9 mouse cellular contexts compared by ENCODE assay signal in genomic region chr3:57448445-57448844, GRCm38 (mm10). TPM values are rescaled to one million over a fixed set of nuclear protein-coding genes. Genes with fewer than 3 reads are reported as not detected.
A peak's percentile ranks its signal among the peaks of the same experiment; 100 is the strongest.
DNase-seq lines count a peak whose midpoint lies in the region; ATAC-seq and TF ChIP-seq lines count a peak whose summit lies in the region.
"Had no signal": no experiment of that assay in that cellular context is flagged by ENCODE, and none has a peak within 500 bp of the region (broad histone marks: within the 10 kb centered on the region; RNA-seq: fewer than 3 reads in every experiment).

No protein-coding gene starts in this region.

- peak; percentile 7 for DNase-seq in CD4-positive helper T cell, adult 2 months (ENCODE audit: low read depth, low spot score)
- DNase-seq in adrenal gland, adult 18-20 months (ENCODE audit: low spot score in 2 of 2) = peak; percentile 57 to 58
- peak; percentile 88 for DNase-seq in embryo, embryonic 10.5 days (ENCODE audit: low spot score)
- peak; percentile 24 for DNase-seq in gastrocnemius, postnatal 25 days
- peak; percentile 92 for DNase-seq in kidney, postnatal 0 days (ENCODE audit: low spot score)
- peak; percentile 12 for DNase-seq in liver, embryonic 13.5 days
- peak; percentile 45 for DNase-seq in ovary, postnatal 36 days (ENCODE audit: low spot score)

- no peaks in the 10 kb centered on the region for H3K36me3 ChIP-seq in kidney, postnatal 0 days (ENCODE audit: insufficient read depth, low read length)
- no peaks in the 10 kb centered on the region for H3K36me3 ChIP-seq in liver, embryonic 13.5 days
- H3K36me3 ChIP-seq: heart, embryonic 13.5 days had no signal

- no peaks in the 10 kb centered on the region for H3K4me1 ChIP-seq in kidney, postnatal 0 days (replicated peaks; ENCODE audit: insufficient read depth, low read length)
- no peaks in the 10 kb centered on the region for H3K4me1 ChIP-seq in liver, embryonic 13.5 days (replicated peaks)

- H3K4me3 ChIP-seq in kidney, postnatal 0 days (replicated peaks; ENCODE audit: low read depth, low read length) = no peak overlapping the region
- no peak overlapping the region for H3K4me3 ChIP-seq in liver, embryonic 13.5 days (replicated peaks)
- H3K4me3 ChIP-seq: heart, embryonic 13.5 days had no signal

- no peaks in the 10 kb centered on the region for H3K9me3 ChIP-seq in kidney, postnatal 0 days (replicated peaks; ENCODE audit: low read length)
- H3K9me3 ChIP-seq in liver, embryonic 13.5 days (replicated peaks) = no peaks in the 10 kb centered on the region
- H3K9me3 ChIP-seq: heart, embryonic 13.5 days had no signal

- ATAC-seq in kidney, postnatal 0 days (replicated peaks; ENCODE audit: low FRiP score, low read depth) = no peak
- no peak for ATAC-seq in liver, embryonic 13.5 days (ENCODE audit: low read depth)
- no peak; the same call in 1 of the 2 replicates for ATAC-seq in megakaryocyte, adult 5-6 weeks (ENCODE audit: poor library complexity, severe bottlenecking)

- peak; percentile 94 for TF ChIP-seq CTCF in kidney, postnatal 0 days (IDR thresholded peaks at IDR 0.05; ENCODE audit: low read depth)

- H3K27ac ChIP-seq in kidney, postnatal 0 days = no peak overlapping the region
- no peak overlapping the region for H3K27ac ChIP-seq in liver, embryonic 13.5 days
- H3K27ac ChIP-seq: heart, embryonic 13.5 days had no signal

- no peak overlapping the region for H3K4me2 ChIP-seq in kidney, postnatal 0 days (ENCODE audit: low read length)
- no peak overlapping the region for H3K4me2 ChIP-seq in liver, embryonic 13.5 days
- H3K4me2 ChIP-seq: heart, embryonic 13.5 days had no signal

- no peak overlapping the region for H3K9ac ChIP-seq in kidney, postnatal 0 days (ENCODE audit: low read depth, low read length)
- no peak overlapping the region for H3K9ac ChIP-seq in liver, embryonic 13.5 days
- H3K9ac ChIP-seq: heart, embryonic 13.5 days had no signal

- no peaks in the 10 kb centered on the region for H3K27me3 ChIP-seq in kidney, postnatal 0 days (ENCODE audit: insufficient read depth, low read length)
- H3K27me3 ChIP-seq in liver, embryonic 13.5 days = no peaks in the 10 kb centered on the region
- H3K27me3 ChIP-seq: heart, embryonic 13.5 days had no signal

- WGBS in kidney, postnatal 0 days = 30% methylated on average over 5 of the region's 5 CpGs
- 25% methylated on average over 5 of the region's 5 CpGs for WGBS in liver, embryonic 13.5 days (ENCODE audit: insufficient replicate concordance)

RNA-seq across cellular contexts. Expression of gene Tm4sf4, which starts 23.3 kb away (rescaled TPM):
- 1 to 10 TPM; 1.2 to 1.9 TPM for total RNA-seq in adrenal gland, adult 18-20 months (2021)
- total RNA-seq in gastrocnemius, postnatal 25 days (2021) = not detected
- 0.79 and 0.93 TPM in 2 replicates for polyA plus RNA-seq in kidney, postnatal 0 days (2015; fragmentation: Nextera tagmentation; extraction: Ambion mirVana)
- polyA plus RNA-seq in liver, embryonic 13.5 days (2015; fragmentation: Nextera tagmentation; extraction: Ambion mirVana) = 27.9 and 31.5 TPM in 2 replicates
- not detected in 2 replicates for total RNA-seq in megakaryocyte, adult 5-6 weeks (2015)
- not detected in 2 replicates for total RNA-seq in megakaryocyte, adult 5-6 weeks (2017)

Comparison
In these comparisons a context has a peak if more than half of its experiments do, and no peak if none do; other contexts are left out.
1. DNase-seq: peak in every context shown above with its lines; median percentile 92 in kidney, postnatal 0 days; 88 in embryo, embryonic 10.5 days; 58 in adrenal gland, adult 18-20 months; 45 in ovary, postnatal 36 days; 24 in gastrocnemius, postnatal 25 days; 12 in liver, embryonic 13.5 days; 7 in CD4-positive helper T cell, adult 2 months.